Mouse (Mus musculus) G1E (cell line): ENCODE results near the gene Slc2a10.

Source experiments
- CTCF ChIP-seq: IDR thresholded peaks from 2 replicates; pipeline ENCODE4 v1.5.1; 2012; ENCODE audit warnings: low read depth, low read length, inconsistent platforms, mixed read lengths
- GATA1 ChIP-seq: IDR thresholded peaks from 2 replicates; pipeline ENCODE4 v1.6.1; 2012; ENCODE audit warnings: borderline replicate concordance, low read length, inconsistent platforms, mixed read lengths

DNA sequence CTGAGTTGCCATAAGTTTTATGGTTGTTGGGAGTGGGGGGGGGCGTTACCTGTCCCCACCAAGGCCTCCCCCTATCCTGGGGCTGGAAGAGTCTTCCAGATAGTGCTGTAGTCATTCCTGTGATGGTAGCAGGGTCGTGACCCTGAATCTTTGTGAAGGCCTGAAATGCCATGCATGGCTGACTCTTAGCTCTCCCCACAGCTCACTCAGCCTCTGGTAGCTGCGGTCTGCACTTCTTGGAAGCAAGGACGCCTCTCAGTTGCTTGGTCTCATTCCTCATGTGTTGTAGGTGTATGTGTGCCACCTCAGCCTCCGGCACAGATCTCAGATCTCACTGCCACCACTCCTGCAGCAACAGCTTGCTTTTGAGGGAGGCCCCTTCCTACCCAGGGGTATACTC, 27.7 kb upstream of the Slc2a10 start:
- TF ChIP-seq CTCF (no peak), GATA1 (no peak)
